Mouse (Mus musculus) olfactory bulb, adult 2 months (tissue): ENCODE data around the gene Zfp799. TPM values are rescaled to one million over a fixed set of nuclear protein-coding genes. Genes with fewer than 3 reads are reported as not detected.

Experiments
- H3K27ac ChIP-seq: fragments of 200-500 bp; 2 replicates; pipeline ENCODE4 v1.5.1; 2012; ENCODE audit warnings: low read depth, low read length; ENCODE audit not compliant: insufficient read depth
- H3K4me1 ChIP-seq: fragments of 200-500 bp; 2 replicates; pipeline ENCODE4 v1.6.1; 2012; ENCODE audit warnings: low read length; ENCODE audit not compliant: control insufficient read depth, insufficient read depth
- H3K4me3 ChIP-seq: fragments of 200-500 bp; 2 replicates; pipeline ENCODE4 v1.5.1; 2012; ENCODE audit warnings: mild to moderate bottlenecking, low read depth, low read length, moderate library complexity; ENCODE audit not compliant: insufficient read depth
- CTCF ChIP-seq: fragments of 200-500 bp; IDR thresholded peaks from 2 replicates; pipeline ENCODE4 v1.5.1; 2012; ENCODE audit warnings: low read depth, mild to moderate bottlenecking, low read length, moderate library complexity; ENCODE audit not compliant: insufficient read depth
- POLR2A ChIP-seq: fragments of 200-500 bp; IDR thresholded peaks from 2 replicates; pipeline ENCODE4 v1.6.1; 2012; ENCODE audit warnings: mild to moderate bottlenecking, low read depth, low read length, moderate library complexity; ENCODE audit not compliant: insufficient read depth
- WGBS: fragments of 180-500 bp; shearing (Covaris S2); methylation state at CpG from one replicate; pipeline ENCODE4 v1.1.7; 2018; 5-methylcytosine and 5-hydroxymethylcytosine counted together
- polyA plus RNA-seq: library from polyadenylated mRNA; stranded (reverse); fragments of >200 nt; gene quantifications from 2 replicates; pipeline ENCODE4 v1.2.4, GENCODE M21; 2012; ENCODE audit warnings: low replicate concordance; ENCODE audit not compliant: missing spikeins, insufficient read depth, insufficient read length

The Zfp799 gene
- polyA plus RNA-seq, 1 experiment = not detected

DNA sequence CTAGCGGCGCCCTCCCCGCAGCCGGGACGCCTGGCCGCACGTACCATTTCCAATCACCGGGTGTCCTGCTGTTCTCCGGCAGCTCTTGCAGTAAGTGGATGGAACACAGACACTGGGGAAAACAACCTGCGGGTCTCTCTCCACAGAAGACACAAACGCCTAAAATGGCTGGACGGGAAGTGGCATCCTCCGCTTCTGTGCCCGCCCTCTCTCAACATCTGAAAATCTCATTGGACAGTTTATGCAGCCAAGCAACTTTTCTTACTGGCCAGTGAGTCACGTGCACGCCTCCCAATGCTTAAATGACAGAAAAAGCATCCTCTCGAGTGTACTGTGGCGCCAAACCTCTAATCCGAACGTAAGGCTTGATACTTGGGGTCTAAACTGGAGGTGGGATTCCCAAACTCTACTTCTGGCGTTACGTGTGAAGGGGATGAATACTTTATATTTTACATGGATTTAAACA, 41.9 kb downstream of the Zfp799 start, which contains the start of gene Zfp871:
Gene Zfp871 (minus strand): TSS at position 194 of the 466 bp plus-strand sequence.
- Histone ChIP-seq H3K4me1 (0 out of 2 replicates have a peak, but pooled peaks cover 3% of the 10 kb centered on the region), H3K27ac (peak within 1 kb of the TSS; percentile 83), H3K4me3 (peak within 1 kb of the TSS; percentile 78)
- no peak for TF ChIP-seq CTCF
- peak; percentile 80 for TF ChIP-seq POLR2A
- under 1% methylated on average over 22 of the region's 22 CpGs for WGBS

- 1% methylated on average over 31 of the region's 31 CpGs for WGBS
- H3K27ac ChIP-seq = peak overlapping the region; percentile 83
- H3K4me3 ChIP-seq = peak overlapping the region; percentile 78
- TF ChIP-seq CTCF (no peak), POLR2A (no peak)
- 0 out of 2 replicates have a peak, but pooled peaks cover 3% of the 10 kb centered on the region for H3K4me1 ChIP-seq
These were observed 42.5 kb downstream of the Zfp799 start for GRCm38 (mm10) chr17:32787436-32788093.

- H3K27ac ChIP-seq = no peak overlapping the region
- WGBS = 30% methylated on average over 6 of the region's 6 CpGs
These were observed 43.1 kb downstream of the Zfp799 start for GRCm38 (mm10) chr17:32786944-32787343.

DNA sequence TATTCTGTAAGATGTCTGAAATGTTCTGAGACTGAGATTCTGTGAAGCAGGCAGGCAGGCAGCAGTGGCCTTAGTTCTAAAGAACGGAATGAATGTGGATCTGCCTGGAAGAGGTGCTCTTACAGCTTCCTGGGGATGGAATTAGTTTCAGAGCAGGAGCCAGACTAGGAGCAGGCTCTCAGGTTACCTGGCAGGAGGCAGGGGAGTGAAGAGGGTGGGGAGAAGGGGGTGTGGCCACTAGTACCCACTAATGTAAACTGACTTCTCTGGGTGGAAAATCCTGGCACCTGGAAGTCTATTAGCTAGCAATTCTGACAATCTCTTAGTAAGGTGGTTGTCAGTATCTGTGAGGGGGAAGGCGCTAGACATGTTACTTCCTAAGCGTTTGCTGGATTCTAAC, 44.4 kb downstream of the Zfp799 start:
- Histone ChIP-seq H3K4me3 (no peak overlapping the region), H3K4me1 (0 out of 2 replicates have a peak, but pooled peaks cover 3% of the 10 kb centered on the region), H3K27ac (no peak overlapping the region)
- no peak for TF ChIP-seq POLR2A
- no peak for TF ChIP-seq CTCF
- WGBS = 63% methylated on average over 3 of the region's 3 CpGs

More at GRCm38 (mm10) chr17:32786944-32787343, 43.1 kb downstream of the Zfp799 start:
- Histone ChIP-seq H3K4me3 (peak overlapping the region; percentile 78), H3K4me1 (0 out of 2 replicates have a peak, but pooled peaks cover 3% of the 10 kb centered on the region)
- no peak for TF ChIP-seq POLR2A
- TF ChIP-seq CTCF = no peak

DNA sequence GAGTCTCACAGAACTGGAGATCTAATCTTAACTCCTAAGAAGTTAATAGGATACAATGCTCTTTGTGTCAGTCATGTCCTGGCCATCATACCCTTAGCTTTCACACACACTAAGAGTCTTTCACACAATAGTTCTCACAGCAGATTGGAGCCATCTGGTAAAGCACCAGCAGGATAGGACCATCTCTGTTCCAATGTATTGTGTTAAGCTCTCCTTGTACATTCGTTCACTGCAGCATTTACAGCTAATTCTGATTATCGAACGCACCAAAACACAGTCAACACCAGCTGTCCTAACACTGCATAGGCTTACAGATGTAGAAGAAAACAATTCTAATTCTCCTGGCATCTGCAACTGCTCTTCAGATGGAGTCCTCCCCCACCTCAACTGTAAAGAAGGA, 52.5 kb downstream of the Zfp799 start:
- TF ChIP-seq CTCF (no peak), POLR2A (no peak)
- WGBS = 83% methylated on average over 3 of the region's 3 CpGs
- no peak overlapping the region for H3K27ac ChIP-seq
- H3K4me3 ChIP-seq = no peak overlapping the region
- no peaks in the 10 kb centered on the region for H3K4me1 ChIP-seq

DNA sequence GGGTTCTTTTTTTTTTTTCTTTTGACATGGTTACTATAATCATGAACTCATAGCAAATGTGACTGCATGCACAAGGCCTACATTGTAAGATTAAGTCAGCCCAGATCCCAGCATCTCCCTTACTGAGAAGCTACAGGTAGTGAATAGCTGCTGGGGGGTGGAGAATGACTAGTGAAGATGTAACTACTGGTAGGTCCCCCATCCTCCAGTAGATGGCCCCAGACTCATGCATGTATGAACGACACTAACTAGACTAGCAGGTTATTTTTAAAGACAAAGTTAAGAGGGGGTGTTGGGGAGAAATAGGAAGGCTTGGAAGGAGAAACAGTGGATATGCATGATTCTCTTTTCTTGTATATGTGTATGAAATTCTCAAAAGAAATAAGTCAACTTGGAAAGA, 58.8 kb downstream of the Zfp799 start:
- Histone ChIP-seq H3K27ac (no peak overlapping the region), H3K4me3 (no peak overlapping the region)
- 26% methylated on average over 1 of the region's 1 CpGs for WGBS

DNA sequence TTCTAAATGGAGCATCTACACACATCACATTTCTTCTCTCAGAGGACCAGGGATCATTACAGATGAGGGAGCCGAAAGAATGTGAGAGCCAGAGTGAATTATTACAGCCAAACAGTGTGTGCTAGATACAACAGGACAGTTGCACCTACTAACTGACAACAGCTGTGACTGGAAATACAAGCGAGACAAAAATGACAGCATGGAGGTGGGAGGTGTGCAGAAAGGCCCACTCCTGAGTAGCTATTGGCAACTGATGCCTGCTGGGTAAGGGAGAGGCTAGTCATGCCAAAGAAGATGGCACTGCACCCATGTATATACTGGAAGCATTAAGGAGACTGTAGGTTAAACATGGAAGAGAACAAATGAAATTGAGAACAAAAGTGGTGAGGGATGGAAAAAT, 63.6 kb downstream of the Zfp799 start:
- TF ChIP-seq POLR2A (no peak), CTCF (no peak)
- Histone ChIP-seq H3K27ac (no peak overlapping the region), H3K4me1 (no peaks in the 10 kb centered on the region), H3K4me3 (no peak overlapping the region)
- WGBS = 93% methylated on average over 2 of the region's 2 CpGs

More for the DNA sequence above, 58.8 kb downstream of the Zfp799 start:
- TF ChIP-seq POLR2A (no peak), CTCF (no peak)
- no peaks in the 10 kb centered on the region for H3K4me1 ChIP-seq

Other genes with a start within 250 kb of the Zfp799 start
- not detected in 2 replicates for gene Cyp4f37, start 209.0 kb downstream of the Zfp799 start, polyA plus RNA-seq
- not detected in 2 replicates for gene Cyp4f40, start 171.4 kb downstream of the Zfp799 start, polyA plus RNA-seq
- not detected in 2 replicates for gene Cyp4f15, start 144.6 kb downstream of the Zfp799 start, polyA plus RNA-seq
- 68.0 and 91.8 TPM in 2 replicates for gene Zfp871, start 42.0 kb downstream of the Zfp799 start, polyA plus RNA-seq
- not detected in 2 replicates for gene Zfp811, start 20.3 kb downstream of the Zfp799 start, polyA plus RNA-seq
- gene Zfp870, start 61.4 kb upstream of the Zfp799 start, polyA plus RNA-seq = not detected in 2 replicates
- gene Cyp4f14, start 87.1 kb upstream of the Zfp799 start, polyA plus RNA-seq = not detected in 2 replicates
- gene Cyp4f13, start 117.1 kb upstream of the Zfp799 start, polyA plus RNA-seq = not detected in 2 replicates
- gene Zfp472, start 135.6 kb upstream of the Zfp799 start, polyA plus RNA-seq = not detected in 2 replicates
- gene Zfp952, start 162.9 kb upstream of the Zfp799 start, polyA plus RNA-seq = not detected in 2 replicates
- not detected in 2 replicates for gene Zfp763, start 203.1 kb upstream of the Zfp799 start, polyA plus RNA-seq
- gene 4921501E09Rik, start 237.8 kb upstream of the Zfp799 start, polyA plus RNA-seq = not detected in 2 replicates